Mouse (Mus musculus) embryonic facial prominence, embryonic 13.5 days (tissue): ENCODE measurements at regions not wholly inside any gene's neighbourhood (a gene's known extent, or its start where the extent isn't known, plus 50 kb on each side); places are given as distances from the start of the nearest gene placed in this dataset.

Experiments used
- ATAC-seq: fragments of 200-750 bp; cut with Nextera tagmentation; 2 replicates; pipeline ENCODE4 v1.8.0; 2017; ENCODE audit warnings: low read depth; ENCODE audit not compliant: insufficient number of reproducible peaks, insufficient read depth, low FRiP score, low TSS enrichment
- H3K27ac ChIP-seq: fragments of 300-500 bp; sonication (generic); 2 replicates; pipeline ENCODE4 v1.5.1; 2015; ENCODE audit warnings: moderate library complexity, mild to moderate bottlenecking, inconsistent platforms
- H3K27me3 ChIP-seq: fragments of 300-500 bp; sonication (generic); 2 replicates; pipeline ENCODE4 v1.6.1; 2015; ENCODE audit warnings: mild to moderate bottlenecking, inconsistent platforms
- H3K36me3 ChIP-seq: fragments of 300-500 bp; sonication (generic); 2 replicates; pipeline ENCODE4 v1.6.1; 2015; ENCODE audit warnings: mild to moderate bottlenecking, inconsistent platforms
- H3K4me1 ChIP-seq: fragments of 300-500 bp; sonication (generic); 2 replicates; pipeline ENCODE4 v1.6.1; 2015; ENCODE audit warnings: inconsistent platforms
- H3K4me2 ChIP-seq: fragments of 300-500 bp; sonication (generic); 2 replicates; pipeline ENCODE4 v1.6.1; 2015; ENCODE audit warnings: moderate library complexity, mild to moderate bottlenecking, inconsistent platforms
- H3K4me3 ChIP-seq: fragments of 300-500 bp; sonication (generic); 2 replicates; pipeline ENCODE4 v1.5.1; 2015; ENCODE audit warnings: mild to moderate bottlenecking, inconsistent platforms
- H3K9ac ChIP-seq: fragments of 300-500 bp; sonication (generic); 2 replicates; pipeline ENCODE4 v1.6.1; 2015; ENCODE audit warnings: mild to moderate bottlenecking, inconsistent platforms
- H3K9me3 ChIP-seq: fragments of 300-500 bp; sonication (generic); 2 replicates; pipeline ENCODE4 v1.6.1; 2016; ENCODE audit warnings: inconsistent platforms
- WGBS: fragments of 180-500 bp; shearing (Covaris S2); methylation state at CpG from one replicate; pipeline ENCODE4 v1.1.7; 2015; ENCODE audit warnings: mixed read lengths; 5-methylcytosine and 5-hydroxymethylcytosine counted together

GRCm38 (mm10) chr3:145207071-145207470, 85.2 kb upstream of the Col24a1 start:
- H3K9me3 ChIP-seq = no peaks in the 10 kb centered on the region
- WGBS = 83% methylated on average over 4 of the region's 4 CpGs

GRCm38 (mm10) chr3:145210166-145210565, 82.1 kb upstream of the Col24a1 start:
- WGBS = 95% methylated on average over 5 of the region's 5 CpGs
- H3K27ac ChIP-seq = no peak overlapping the region
- H3K36me3 ChIP-seq = no peaks in the 10 kb centered on the region
- H3K4me1 ChIP-seq = 0 out of 2 replicates have a peak, but pooled peaks cover 5% of the 10 kb centered on the region
- ATAC-seq = no peak
- no peak overlapping the region for H3K9ac ChIP-seq
- H3K4me3 ChIP-seq = no peak overlapping the region
- H3K27me3 ChIP-seq = peaks cover 2% of the 10 kb centered on the region; the same call in 1 of the 2 replicates
- no peak overlapping the region for H3K4me2 ChIP-seq
- no peaks in the 10 kb centered on the region for H3K9me3 ChIP-seq

More at GRCm38 (mm10) chr3:145207071-145207470, 85.2 kb upstream of the Col24a1 start:
- no peak overlapping the region for H3K4me2 ChIP-seq
- 0 out of 2 replicates have a peak, but pooled peaks cover 5% of the 10 kb centered on the region for H3K4me1 ChIP-seq
- no peak for ATAC-seq
- no peak overlapping the region for H3K27ac ChIP-seq
- no peaks in the 10 kb centered on the region for H3K36me3 ChIP-seq
- H3K9ac ChIP-seq = no peak overlapping the region
- no peaks in the 10 kb centered on the region for H3K27me3 ChIP-seq
- no peak overlapping the region for H3K4me3 ChIP-seq

DNA sequence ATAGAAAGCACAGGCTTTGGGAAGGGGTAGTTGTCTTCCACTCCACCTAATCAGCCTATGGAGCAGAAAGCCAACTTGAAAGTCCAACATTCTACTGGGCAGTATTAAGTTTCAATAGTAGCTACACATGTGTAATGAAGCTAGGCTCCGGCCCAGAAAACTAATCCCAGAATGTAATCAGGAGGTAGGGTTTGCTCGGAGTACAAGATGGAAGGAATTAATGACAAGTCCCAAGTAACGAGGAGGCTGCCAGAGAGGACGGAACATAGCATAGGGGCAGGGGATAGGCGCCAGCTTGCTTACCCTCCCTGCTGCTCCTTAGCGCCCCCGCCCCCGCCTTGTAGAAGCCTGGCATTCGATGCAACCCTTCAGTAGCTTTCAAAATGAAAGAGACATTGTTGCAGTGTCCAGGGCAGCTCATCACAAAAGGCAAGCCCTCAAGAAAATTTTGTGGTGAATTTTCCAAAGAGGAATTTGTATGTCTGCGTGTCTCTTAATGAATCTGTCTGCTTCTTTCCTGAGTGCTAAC, 75.2 kb upstream of the Col24a1 start:
- Histone ChIP-seq H3K9ac (no peak overlapping the region), H3K27me3 (peaks cover 2% of the 10 kb centered on the region; the same call in 1 of the 2 replicates), H3K36me3 (no peaks in the 10 kb centered on the region), H3K4me3 (no peak overlapping the region), H3K27ac (0 out of 2 replicates have a peak overlapping the region, but pooled peaks have one; percentile 8), H3K4me1 (peaks cover 11% of the 10 kb centered on the region), H3K9me3 (peaks cover 4% of the 10 kb centered on the region; the same call in 1 of the 2 replicates), H3K4me2 (peak overlapping the region; percentile 12; the same call in 1 of the 2 replicates)
- WGBS = 37% methylated on average over 10 of the region's 10 CpGs
- no peak for ATAC-seq

GRCm38 (mm10) chr3:145222922-145223321, 69.3 kb upstream of the Col24a1 start:
- no peak overlapping the region for H3K9ac ChIP-seq
- H3K9me3 ChIP-seq = peaks cover 4% of the 10 kb centered on the region; the same call in 1 of the 2 replicates
- no peak for ATAC-seq
- H3K27ac ChIP-seq = no peak overlapping the region
- no peaks in the 10 kb centered on the region for H3K27me3 ChIP-seq
- H3K4me1 ChIP-seq = no peaks in the 10 kb centered on the region
- H3K4me3 ChIP-seq = no peak overlapping the region
- WGBS = 82% methylated on average over 1 of the region's 1 CpGs
- H3K36me3 ChIP-seq = no peaks in the 10 kb centered on the region
- no peak overlapping the region for H3K4me2 ChIP-seq

GRCm38 (mm10) chr3:145224040-145224439, 68.2 kb upstream of the Col24a1 start:
- Histone ChIP-seq H3K4me2 (no peak overlapping the region), H3K27me3 (no peaks in the 10 kb centered on the region), H3K36me3 (no peaks in the 10 kb centered on the region), H3K4me1 (no peaks in the 10 kb centered on the region), H3K9me3 (peaks cover 4% of the 10 kb centered on the region; the same call in 1 of the 2 replicates), H3K4me3 (no peak overlapping the region), H3K27ac (no peak overlapping the region), H3K9ac (no peak overlapping the region)
- 73% methylated on average over 2 of the region's 2 CpGs for WGBS
- no peak for ATAC-seq

- H3K27me3 ChIP-seq = no peaks in the 10 kb centered on the region
- H3K9ac ChIP-seq = no peak overlapping the region
- H3K4me2 ChIP-seq = no peak overlapping the region
- H3K36me3 ChIP-seq = no peaks in the 10 kb centered on the region
- no peaks in the 10 kb centered on the region for H3K9me3 ChIP-seq
- H3K27ac ChIP-seq = no peak overlapping the region
- WGBS = 52% methylated on average over 6 of the region's 6 CpGs
- H3K4me1 ChIP-seq = peaks cover 6% of the 10 kb centered on the region; the same call in 1 of the 2 replicates
- no peak for ATAC-seq
- no peak overlapping the region for H3K4me3 ChIP-seq
Observed at GRCm38 (mm10) chr3:145230721-145231120, 61.6 kb upstream of the Col24a1 start.

DNA sequence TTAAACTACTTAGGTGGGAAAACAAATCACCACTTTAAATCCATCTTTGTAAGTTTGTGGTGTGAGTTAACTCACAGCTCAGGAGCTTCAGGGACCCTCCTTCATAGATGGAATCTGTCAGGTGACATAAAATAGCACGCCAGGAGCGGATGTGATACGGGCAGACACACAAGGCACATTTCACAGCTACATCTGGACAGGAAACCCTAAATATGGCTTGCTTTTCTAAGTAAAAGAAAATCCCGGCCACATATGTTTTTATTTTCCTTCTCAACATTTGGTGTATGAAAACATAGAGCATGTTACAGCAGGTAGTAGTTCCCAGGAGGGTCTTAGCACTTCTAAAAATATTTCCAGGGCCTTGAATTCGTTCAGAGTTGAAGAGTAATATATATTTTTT, 50.1 kb upstream of the Col24a1 start:
- Histone ChIP-seq H3K27me3 (no peaks in the 10 kb centered on the region), H3K9me3 (no peaks in the 10 kb centered on the region), H3K4me2 (no peak overlapping the region), H3K4me1 (peaks cover 18% of the 10 kb centered on the region; the same call in 1 of the 2 replicates), H3K4me3 (no peak overlapping the region), H3K9ac (no peak overlapping the region), H3K36me3 (no peaks in the 10 kb centered on the region), H3K27ac (no peak overlapping the region)
- 23% methylated on average over 5 of the region's 5 CpGs for WGBS
- ATAC-seq = no peak
